Mouse (Mus musculus) ES-CJ7 (cell line): Measurements from ENCODE around the gene Serpina12.
A peak's percentile ranks its signal among the peaks of the same experiment; 100 is the strongest.

Experiments used
- DNase-seq: peaks from one replicate; pipeline ENCODE4 v3.0.0; 2011; ENCODE audit warnings: low read depth, low spot score

Gene Serpina12

DNA sequence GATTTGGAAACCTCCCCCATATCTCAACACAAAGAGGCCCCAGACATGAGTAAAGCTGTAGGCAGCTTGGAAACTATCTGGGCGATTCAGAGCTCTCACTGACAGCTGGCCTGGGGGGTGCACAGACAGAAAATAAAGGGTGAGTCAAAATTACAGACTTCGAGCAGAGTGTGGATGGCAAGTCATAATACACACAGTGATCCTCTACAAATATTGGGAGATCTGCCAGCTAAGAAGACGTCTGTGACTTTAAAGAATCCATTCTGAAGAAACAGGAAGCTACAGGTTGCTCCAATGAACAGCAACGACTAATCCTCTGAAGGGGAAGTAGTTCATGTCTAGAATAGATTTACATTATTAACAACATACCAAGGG is 41.0 kb downstream of the Serpina12 start:
- no peak for DNase-seq

DNA sequence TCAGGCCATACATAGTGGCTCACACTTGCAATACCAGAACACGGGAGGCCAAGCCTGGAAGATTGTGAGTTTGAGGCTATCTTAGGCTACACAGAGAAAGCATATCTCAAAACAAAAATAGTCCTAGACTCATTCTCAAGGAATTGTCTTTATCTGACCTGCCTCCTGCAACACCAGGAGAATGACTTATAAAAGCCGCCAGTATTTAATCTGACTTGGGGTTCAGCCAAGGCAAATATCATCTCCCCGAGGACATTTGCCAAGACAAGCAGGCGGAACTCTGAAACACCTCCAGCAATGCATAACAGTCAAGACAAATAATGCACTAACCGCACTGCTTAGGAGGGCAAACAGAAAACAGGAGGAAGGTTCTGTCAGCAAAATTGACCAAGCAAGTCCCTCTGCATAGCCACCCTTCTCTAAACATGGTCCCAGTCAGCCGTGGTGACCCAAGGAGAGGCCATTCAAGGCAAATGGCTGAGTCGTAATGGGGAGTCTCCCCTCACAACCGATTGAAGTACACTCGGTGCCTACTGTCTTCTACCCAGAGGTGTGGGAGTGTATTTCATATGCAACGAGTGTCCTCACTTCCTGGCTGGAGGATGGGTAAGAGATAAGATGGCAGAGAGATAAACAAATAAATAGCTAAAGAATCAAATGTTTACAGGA is 41.5 kb downstream of the Serpina12 start:
- DNase-seq = no peak

DNA sequence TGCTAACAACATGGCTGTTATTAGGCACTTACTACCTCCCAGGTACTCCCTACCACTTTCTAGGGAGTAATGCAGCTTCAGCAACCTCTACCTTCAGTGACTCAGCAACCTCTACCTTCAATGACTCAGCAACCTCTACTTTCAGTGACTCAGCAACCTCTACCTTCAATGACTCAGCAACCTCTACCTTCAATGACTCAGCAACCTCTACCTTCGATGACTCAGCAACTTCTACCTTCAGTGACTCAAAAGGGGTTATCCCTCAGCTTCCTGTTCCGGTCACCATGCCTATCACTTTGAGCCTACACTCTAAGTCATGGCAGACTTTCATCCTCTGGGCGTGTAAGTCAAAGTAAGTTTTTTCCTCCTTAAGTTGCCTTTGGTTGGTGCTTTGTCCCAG is 43.6 kb downstream of the Serpina12 start:
- DNase-seq = peak; percentile 10

DNA sequence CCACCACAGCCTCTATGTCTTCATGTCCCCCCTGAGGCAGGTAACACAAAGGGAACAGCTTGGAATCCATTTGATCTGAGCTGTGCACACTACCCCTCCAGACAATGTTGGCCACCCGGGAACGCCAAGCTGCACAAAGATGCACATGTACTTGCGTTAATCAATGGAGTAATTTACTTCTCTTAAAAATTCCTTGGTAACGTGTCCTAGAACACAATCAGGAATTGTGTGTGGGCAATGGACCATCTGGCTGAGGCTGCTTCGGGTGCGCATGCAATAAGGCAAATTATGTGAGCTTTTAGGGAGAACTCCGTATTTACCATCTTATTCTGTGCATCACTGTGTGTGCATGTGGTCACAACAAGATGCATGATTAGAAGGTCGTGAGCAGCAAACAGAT is 44.6 kb downstream of the Serpina12 start:
- DNase-seq = no peak

DNA sequence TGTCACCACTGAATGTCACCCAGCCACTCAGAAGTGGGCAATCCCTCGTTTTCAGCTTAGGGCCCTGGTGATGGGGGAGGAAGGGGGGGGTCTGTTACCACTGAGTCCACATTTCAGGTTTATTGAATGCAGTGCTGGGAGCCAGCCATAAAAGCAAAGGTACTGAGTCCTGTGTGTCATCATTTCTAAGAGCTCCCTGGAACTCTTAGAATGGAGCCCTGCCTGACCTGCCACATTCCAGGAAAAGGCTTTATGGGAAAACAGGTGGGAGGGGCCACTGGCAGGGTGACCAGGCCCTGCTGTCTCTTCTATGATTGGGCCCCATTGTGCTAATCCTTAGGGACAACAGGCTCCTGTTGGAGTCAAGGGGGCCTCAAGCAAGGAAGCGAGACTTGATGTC is 47.7 kb downstream of the Serpina12 start:
- DNase-seq = no peak

DNA sequence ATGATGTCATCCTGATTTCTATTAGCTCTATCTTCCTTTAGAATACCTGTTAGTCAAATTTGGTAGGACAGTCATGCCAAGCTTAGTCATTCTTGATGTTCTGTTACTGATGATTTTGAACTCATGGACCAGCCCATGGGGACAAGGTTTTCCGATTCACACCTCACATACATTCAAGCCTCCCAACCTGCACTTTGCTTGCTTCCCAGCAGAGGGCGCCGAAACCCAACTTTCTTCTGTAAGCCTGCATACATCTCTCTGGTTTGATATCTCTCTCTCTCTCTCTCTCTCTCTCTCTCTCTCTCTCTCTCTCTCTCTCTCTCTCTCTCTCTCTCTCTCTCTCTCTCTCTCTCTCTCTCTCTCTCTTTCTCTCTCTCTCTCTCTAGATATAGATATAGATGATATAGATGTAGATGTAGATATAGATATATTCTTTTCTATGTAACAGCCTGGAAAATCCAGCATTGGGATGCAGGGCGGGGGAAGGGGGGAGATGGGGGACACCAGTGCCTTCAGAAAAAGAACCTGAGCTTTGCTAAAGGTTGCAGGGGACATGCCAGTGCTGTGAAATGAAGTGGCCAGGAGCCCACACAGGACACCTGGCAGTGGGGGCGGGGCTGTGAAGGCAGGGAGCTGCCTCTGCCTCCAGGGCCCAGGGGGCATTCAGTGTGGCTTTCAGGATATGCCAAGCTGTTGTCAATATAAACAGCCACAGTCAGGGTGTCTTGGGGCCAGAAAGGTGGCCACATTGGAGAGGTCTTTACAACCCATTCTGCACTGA is 48.8 kb downstream of the Serpina12 start:
- peak; percentile 38 for DNase-seq

DNA sequence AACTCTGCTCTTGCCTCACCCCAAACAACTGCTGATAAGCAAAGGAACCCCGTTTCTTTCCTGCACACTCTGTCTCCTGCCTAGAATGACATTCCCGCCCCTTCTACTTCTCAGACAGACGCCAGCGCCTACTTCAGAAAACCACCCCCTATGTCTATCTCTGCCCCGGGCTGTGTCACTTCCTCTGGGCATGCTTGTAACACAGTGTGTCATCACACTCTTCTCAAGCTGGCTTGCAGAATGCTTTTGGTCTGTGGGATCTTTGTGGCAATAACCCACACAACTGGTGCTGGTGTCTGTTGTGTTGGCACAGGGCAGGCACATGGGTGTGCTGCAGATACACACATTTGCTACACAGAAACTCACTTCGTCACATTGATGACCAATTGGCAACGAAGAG is 51.3 kb downstream of the Serpina12 start:
- no peak for DNase-seq

DNA sequence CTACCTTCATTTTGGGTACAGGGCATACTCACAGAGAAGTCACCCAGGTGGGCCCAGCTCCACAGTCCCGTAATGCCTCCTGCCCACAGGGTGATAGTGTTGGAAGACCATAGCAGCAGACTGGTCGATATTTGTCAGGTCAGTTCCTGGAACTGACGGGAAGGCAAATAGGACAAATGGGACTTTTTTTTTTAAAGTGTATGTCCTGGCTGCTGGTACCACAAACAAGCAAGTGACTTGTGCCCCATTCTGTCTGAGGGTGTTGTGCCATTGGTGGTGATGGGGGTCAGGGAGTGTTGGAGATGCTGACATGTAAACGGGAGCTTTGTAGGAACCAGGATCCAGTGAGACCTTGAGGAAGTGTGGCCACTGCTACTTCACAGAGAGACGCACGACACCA is 54.4 kb downstream of the Serpina12 start, which contains the start of gene Serpina11:
Gene Serpina11, minus strand, starts transcription at position 101 of the 400 bp plus-strand sequence.
- no peak for DNase-seq

DNA sequence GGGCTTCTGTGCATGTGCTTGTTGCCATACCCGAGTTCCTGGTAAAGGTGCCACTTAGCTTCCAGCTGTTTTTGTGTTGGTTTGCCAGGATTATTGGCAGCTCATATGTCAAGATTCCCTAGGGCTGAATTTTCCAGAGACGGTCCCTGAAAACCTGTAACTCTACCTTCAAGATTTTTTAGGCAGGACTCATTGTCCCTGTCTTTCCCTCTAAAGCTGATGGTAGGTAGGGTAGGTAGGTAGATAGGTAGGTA is 54.8 kb downstream of the Serpina12 start:
- DNase-seq = no peak

DNA sequence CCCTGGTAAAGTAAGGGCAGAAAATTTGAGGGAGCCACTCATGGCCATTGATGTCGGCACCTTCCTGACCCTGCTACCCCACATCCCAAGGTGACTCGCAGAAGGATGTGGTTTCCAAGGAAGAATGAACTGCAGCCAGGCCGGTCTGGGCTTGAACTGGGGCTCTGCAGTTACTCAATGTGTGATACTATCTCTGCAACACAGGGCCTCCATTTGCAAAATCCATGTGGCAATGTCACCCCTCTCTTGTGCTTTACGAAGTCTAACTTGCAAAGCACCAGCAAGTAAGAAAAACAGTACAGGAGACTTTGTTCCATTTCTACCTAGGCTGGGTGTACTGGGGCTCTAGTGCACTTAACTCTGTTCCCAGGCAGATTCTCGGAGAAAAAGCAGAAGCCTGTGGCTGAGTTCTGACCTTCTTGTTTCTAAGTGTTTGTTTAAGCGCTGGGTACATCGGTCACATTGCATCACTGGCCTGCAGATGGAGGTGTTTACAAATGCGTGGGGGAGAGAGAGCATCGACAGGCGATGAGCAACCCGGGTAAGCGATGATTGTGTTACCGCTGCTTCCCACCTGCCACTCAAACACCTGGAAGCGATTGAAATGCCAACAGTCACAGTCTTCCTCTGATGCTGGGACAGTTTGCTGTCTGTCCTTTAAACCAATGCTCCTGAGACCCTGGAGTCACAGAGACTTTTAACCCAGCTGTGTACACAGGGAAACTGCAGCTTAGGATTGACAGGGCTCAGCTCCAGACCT is 55.3 kb downstream of the Serpina12 start:
- DNase-seq = no peak

DNA sequence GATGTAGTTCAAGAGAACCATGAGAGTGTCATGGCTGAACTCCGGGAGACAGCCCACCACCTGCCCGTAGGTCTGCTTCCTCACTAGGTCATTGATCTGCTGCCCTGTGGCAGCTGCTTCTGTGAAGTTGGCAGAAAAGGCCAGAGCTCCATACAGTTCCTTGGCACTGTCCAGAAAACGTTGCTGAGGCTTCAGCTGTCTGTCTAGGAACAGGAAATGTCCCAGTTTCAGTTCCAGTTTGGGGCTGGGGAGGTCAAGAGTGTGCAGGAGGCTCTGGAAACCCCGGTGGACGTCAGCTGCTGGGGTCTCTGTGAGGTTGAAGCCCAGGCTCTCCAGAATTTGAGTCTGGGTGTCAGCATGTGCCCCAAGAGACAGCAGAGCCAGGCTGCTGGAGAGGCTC is 58.4 kb downstream of the Serpina12 start:
- DNase-seq = no peak

DNA sequence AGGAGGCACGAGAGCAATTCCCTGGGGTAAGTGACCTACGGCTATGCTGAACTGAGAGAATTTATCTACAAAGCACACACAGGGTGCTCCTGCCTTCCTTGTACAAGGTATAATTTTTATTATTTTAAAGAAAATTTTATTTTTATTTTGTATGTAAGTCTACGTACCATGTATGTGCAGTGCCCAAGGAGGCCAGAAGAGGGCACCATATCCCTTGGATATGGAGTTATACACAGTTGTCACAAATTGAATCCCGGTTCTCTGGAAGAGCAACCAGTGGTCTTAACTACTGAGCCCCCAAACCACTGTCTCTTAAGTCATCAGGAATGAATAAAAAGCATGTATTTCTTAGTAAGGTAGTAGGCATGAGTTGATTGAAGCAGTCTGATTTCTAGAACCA is 59.3 kb downstream of the Serpina12 start:
- DNase-seq = peak; percentile 55

DNA sequence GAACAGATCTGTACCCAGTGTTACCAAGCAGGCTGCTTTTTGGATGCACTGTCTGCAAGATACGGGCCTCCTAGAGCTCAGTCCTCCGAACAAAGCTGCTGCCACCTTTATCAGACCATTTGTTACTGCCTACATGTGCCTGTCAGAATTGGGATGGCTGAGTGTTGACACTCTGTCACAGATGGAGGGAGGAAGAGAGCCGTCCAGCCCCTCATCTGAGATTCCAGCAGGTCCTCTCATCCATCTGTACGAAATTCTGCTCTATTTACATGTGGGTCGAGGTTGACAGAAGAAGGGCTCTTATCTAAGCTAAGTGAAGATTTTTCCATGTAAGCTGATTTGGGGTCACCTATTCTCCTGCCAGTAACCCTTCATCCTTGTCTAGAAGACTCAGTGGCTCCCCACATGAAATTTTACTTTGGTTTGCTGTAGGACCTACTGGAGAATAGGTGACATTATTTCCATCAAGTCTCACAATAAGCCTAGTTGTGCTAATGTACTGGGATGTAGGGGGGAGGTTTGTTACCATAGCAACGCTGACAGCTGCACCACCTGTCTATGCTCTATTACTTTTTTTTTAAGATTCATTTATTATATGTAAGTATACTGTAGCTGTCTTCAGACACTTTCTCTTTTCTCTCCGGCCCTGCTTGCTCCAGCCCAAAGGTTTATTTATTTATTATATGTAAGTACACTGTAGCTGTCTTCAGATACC is 62.4 kb downstream of the Serpina12 start:
- DNase-seq = no peak
